Mouse (Mus musculus) small intestine, adult 2 months (tissue): Measurements from ENCODE around the gene Il17ra.

Experiments
- CTCF ChIP-seq: fragments of 200-500 bp; IDR thresholded peaks from 2 replicates; pipeline ENCODE4 v1.5.1; 2012; ENCODE audit warnings: low read depth, mild to moderate bottlenecking, control low read depth, inconsistent platforms, low read length, moderate library complexity, mixed read lengths; ENCODE audit not compliant: insufficient replicate concordance, insufficient read length; ENCODE audit errors: extremely low read depth
- POLR2A ChIP-seq: fragments of 200-500 bp; IDR thresholded peaks from 2 replicates; pipeline ENCODE4 v1.6.1; 2012; ENCODE audit warnings: low read depth, mild to moderate bottlenecking, control low read depth, inconsistent platforms, low read length, moderate library complexity

GRCm38 (mm10) chr6:120438161-120438560, 24.9 kb upstream of the Il17ra start:
- no peak for TF ChIP-seq CTCF
- no peak for TF ChIP-seq POLR2A
